Mouse (Mus musculus): ENCODE measurements around the gene Trpm1.

GRCm38 (mm10) chr7:64246713-64247112, 93.1 kb downstream of the Trpm1 start:
- TF ChIP-seq GATA1 (IDR thresholded peaks at IDR 0.05; ENCODE audit: borderline replicate concordance, low read length): no peak
- TF ChIP-seq FLI1 (IDR thresholded peaks at IDR 0.05; ENCODE audit: low read length): no peak
